Mouse (Mus musculus) lung, embryonic 14.5 days (tissue): ENCODE results near the gene Celf2. TPM values are rescaled to one million over a fixed set of nuclear protein-coding genes. Genes with fewer than 3 reads are reported as not detected.

ENCODE experiments used
- ATAC-seq: fragments of 200-750 bp; cut with Nextera tagmentation; 2 replicates; pipeline ENCODE4 v1.8.0; 2017; ENCODE audit warnings: mild to moderate bottlenecking, moderate TSS enrichment, moderate library complexity; ENCODE audit not compliant: insufficient read depth
- DNase-seq: peaks from one replicate; pipeline ENCODE4 v3.0.0-alpha.2; 2015
- H3K27ac ChIP-seq: fragments of 300-500 bp; sonication (generic); 2 replicates; pipeline ENCODE4 v1.5.1; 2014; ENCODE audit warnings: low read depth, mild to moderate bottlenecking, moderate library complexity
- H3K27me3 ChIP-seq: fragments of 300-500 bp; sonication (generic); 2 replicates; pipeline ENCODE4 v1.6.1; 2014; ENCODE audit warnings: low read length, control low read depth; ENCODE audit not compliant: insufficient read depth
- H3K36me3 ChIP-seq: fragments of 300-500 bp; sonication (generic); 2 replicates; pipeline ENCODE4 v1.6.1; 2014; ENCODE audit warnings: control low read depth; ENCODE audit not compliant: insufficient read depth
- H3K4me1 ChIP-seq: fragments of 300-500 bp; sonication (generic); 2 replicates; pipeline ENCODE4 v1.6.1; 2014; ENCODE audit warnings: antibody characterized with exemption, control low read depth; ENCODE audit not compliant: insufficient read depth
- H3K4me2 ChIP-seq: fragments of 300-500 bp; sonication (generic); 2 replicates; pipeline ENCODE4 v1.6.1; 2014; ENCODE audit warnings: mild to moderate bottlenecking
- H3K4me3 ChIP-seq: fragments of 300-500 bp; sonication (generic); 2 replicates; pipeline ENCODE4 v1.5.1; 2014; ENCODE audit warnings: low read depth, low read length
- H3K9ac ChIP-seq: fragments of 300-500 bp; sonication (generic); 2 replicates; pipeline ENCODE4 v1.6.1; 2014
- H3K9me3 ChIP-seq: fragments of 300-500 bp; sonication (generic); 2 replicates; pipeline ENCODE4 v1.6.1; 2016; ENCODE audit warnings: low read depth, low read length, control low read depth
- CTCF ChIP-seq: IDR thresholded peaks from 2 replicates; pipeline ENCODE4 v1.5.1; 2016; ENCODE audit warnings: antibody characterized with exemption, low read depth
- WGBS: fragments of 180-500 bp; shearing (Covaris S2); extraction: QIAGEN DNeasy Blood & Tissue Kit; methylation state at CpG from one replicate; pipeline ENCODE4 v1.1.7; 2014; 5-methylcytosine and 5-hydroxymethylcytosine counted together
- polyA plus RNA-seq: library from polyadenylated mRNA; unstranded; fragments of >200 nt; fragmentation: Nextera tagmentation; extraction: Ambion mirVana; gene quantifications from 2 replicates; pipeline ENCODE4 v1.2.1, GENCODE M21; 2014

Celf2 gene
- polyA plus RNA-seq, 1 experiment from 2014 or later = 92.3 TPM

- Histone ChIP-seq H3K4me1 (0 out of 2 replicates have a peak, but pooled peaks cover 3% of the 10 kb centered on the region), H3K36me3 (no peaks in the 10 kb centered on the region), H3K4me2 (no peak overlapping the region), H3K4me3 (no peak overlapping the region), H3K27ac (no peak overlapping the region; the same call in 1 of the 2 replicates), H3K27me3 (no peaks in the 10 kb centered on the region), H3K9ac (no peak overlapping the region), H3K9me3 (no peaks in the 10 kb centered on the region)
- no peak for DNase-seq
- WGBS = 9% methylated on average over 1 of the region's 1 CpGs
- no peak for ATAC-seq
- TF ChIP-seq CTCF = no peak
Measured at GRCm38 (mm10) chr2:7046155-7046554, 463.2 kb downstream of the Celf2 start.

- Histone ChIP-seq H3K4me2 (no peak overlapping the region), H3K9ac (no peak overlapping the region), H3K4me3 (no peak overlapping the region), H3K27me3 (no peaks in the 10 kb centered on the region), H3K4me1 (0 out of 2 replicates have a peak, but pooled peaks cover 3% of the 10 kb centered on the region), H3K9me3 (no peaks in the 10 kb centered on the region), H3K27ac (peak overlapping the region; percentile 26; the same call in 1 of the 2 replicates), H3K36me3 (no peaks in the 10 kb centered on the region)
- DNase-seq (peak; percentile 56), ATAC-seq (no peak)
- TF ChIP-seq CTCF = no peak
- WGBS = 52% methylated on average over 4 of the region's 4 CpGs
Measured at GRCm38 (mm10) chr2:7045531-7045930, 463.8 kb downstream of the Celf2 start.

- Histone ChIP-seq H3K4me1 (0 out of 2 replicates have a peak, but pooled peaks cover 3% of the 10 kb centered on the region), H3K27ac (no peak overlapping the region), H3K4me3 (no peak overlapping the region), H3K27me3 (no peaks in the 10 kb centered on the region), H3K9ac (no peak overlapping the region), H3K9me3 (no peaks in the 10 kb centered on the region), H3K4me2 (no peak overlapping the region), H3K36me3 (no peaks in the 10 kb centered on the region)
- ATAC-seq (no peak), DNase-seq (no peak)
- WGBS = 39% methylated on average over 6 of the region's 6 CpGs
- no peak for TF ChIP-seq CTCF
Measured at GRCm38 (mm10) chr2:7043770-7044459, 465.4 kb downstream of the Celf2 start.

GRCm38 (mm10) chr2:7040940-7041339, 468.4 kb downstream of the Celf2 start:
- Histone ChIP-seq H3K27me3 (no peaks in the 10 kb centered on the region), H3K4me3 (no peak overlapping the region), H3K9ac (no peak overlapping the region), H3K4me2 (no peak overlapping the region), H3K27ac (no peak overlapping the region), H3K9me3 (no peaks in the 10 kb centered on the region), H3K4me1 (peaks cover 3% of the 10 kb centered on the region; the same call in 1 of the 2 replicates), H3K36me3 (no peaks in the 10 kb centered on the region)
- DNase-seq (no peak), ATAC-seq (no peak)
- no peak for TF ChIP-seq CTCF
- WGBS = 48% methylated on average over 1 of the region's 1 CpGs

- Histone ChIP-seq H3K27ac (no peak overlapping the region), H3K27me3 (no peaks in the 10 kb centered on the region), H3K9ac (no peak overlapping the region), H3K4me1 (peaks cover 3% of the 10 kb centered on the region; the same call in 1 of the 2 replicates), H3K4me3 (no peak overlapping the region), H3K4me2 (no peak overlapping the region), H3K9me3 (no peaks in the 10 kb centered on the region), H3K36me3 (0 out of 2 replicates have a peak, but pooled peaks cover 4% of the 10 kb centered on the region)
- ATAC-seq = no peak
- TF ChIP-seq CTCF = no peak
- DNase-seq = no peak
- 90% methylated on average over 4 of the region's 4 CpGs for WGBS
Measured at GRCm38 (mm10) chr2:7038991-7039390, 470.4 kb downstream of the Celf2 start.

- Histone ChIP-seq H3K9ac (no peak overlapping the region), H3K9me3 (no peaks in the 10 kb centered on the region), H3K27ac (no peak overlapping the region), H3K4me2 (no peak overlapping the region), H3K36me3 (0 out of 2 replicates have a peak, but pooled peaks cover 4% of the 10 kb centered on the region), H3K4me1 (no peaks in the 10 kb centered on the region; the same call in 1 of the 2 replicates), H3K4me3 (no peak overlapping the region), H3K27me3 (no peaks in the 10 kb centered on the region)
- peak; percentile 78 for DNase-seq
- WGBS = 54% methylated on average over 1 of the region's 1 CpGs
- ATAC-seq = peak; percentile 87
- no peak for TF ChIP-seq CTCF
Measured at GRCm38 (mm10) chr2:7031389-7031788, 478.0 kb downstream of the Celf2 start.

GRCm38 (mm10) chr2:7026737-7027136, 482.6 kb downstream of the Celf2 start:
- no peaks in the 10 kb centered on the region for H3K4me1 ChIP-seq

More at GRCm38 (mm10) chr2:7026737-7027136, 482.6 kb downstream of the Celf2 start:
- Histone ChIP-seq H3K27ac (no peak overlapping the region), H3K4me2 (no peak overlapping the region), H3K9ac (no peak overlapping the region), H3K9me3 (no peaks in the 10 kb centered on the region), H3K4me3 (no peak overlapping the region), H3K36me3 (no peaks in the 10 kb centered on the region), H3K27me3 (no peaks in the 10 kb centered on the region)
- WGBS = 59% methylated on average over 1 of the region's 1 CpGs
- no peak for TF ChIP-seq CTCF
- DNase-seq (peak; percentile 38), ATAC-seq (no peak)
